Comparison of ENCODE assay signal across 12 mouse cellular contexts in genomic region chr13:44755434-44755833, GRCm38 (mm10). TPM values are rescaled to one million over a fixed set of nuclear protein-coding genes. Genes with fewer than 3 reads are reported as not detected.
DNase-seq lines count a peak whose midpoint lies in the region; ATAC-seq lines count a peak whose summit lies in the region.
"Had no signal": no experiment of that assay in that cellular context is flagged by ENCODE, and none has a peak within 500 bp of the region (broad histone marks: within the 10 kb centered on the region; RNA-seq: fewer than 3 reads in every experiment).

No protein-coding gene starts in this region.

- no peaks in the 10 kb centered on the region for H3K36me3 ChIP-seq in heart, embryonic 12.5 days
- H3K36me3 ChIP-seq in forebrain, embryonic 13.5 days (ENCODE audit: poor library complexity, severe bottlenecking), result no peaks in the 10 kb centered on the region
- no peaks in the 10 kb centered on the region for H3K36me3 ChIP-seq in midbrain, embryonic 11.5 days (ENCODE audit: control insufficient read depth, insufficient read depth, low read length)

- intact Hi-C loops in heart, postnatal 36 days (cut with DNase I), result loop anchor here (5.0 kb wide), 2 partner anchors 157 to 222 kb away; no protein-coding TSS in a partner anchor

- WGBS in heart, embryonic 12.5 days, result 36% methylated on average over 5 of the region's 5 CpGs
- WGBS in forebrain, embryonic 13.5 days, result 2% methylated on average over 5 of the region's 5 CpGs
- 3% methylated on average over 5 of the region's 5 CpGs for WGBS in midbrain, embryonic 11.5 days

- no peaks in the 10 kb centered on the region for H3K9me3 ChIP-seq in heart, embryonic 12.5 days (replicated peaks)
- H3K9me3 ChIP-seq in forebrain, embryonic 13.5 days (replicated peaks), result no peaks in the 10 kb centered on the region
- H3K9me3 ChIP-seq in midbrain, embryonic 11.5 days (ENCODE audit: control insufficient read depth, low read length), result no peaks in the 10 kb centered on the region

- 0 out of 2 replicates have a peak overlapping the region, but pooled peaks have one; percentile 41 for H3K9ac ChIP-seq in heart, embryonic 12.5 days
- no peak overlapping the region for H3K9ac ChIP-seq in forebrain, embryonic 13.5 days
- H3K9ac ChIP-seq in midbrain, embryonic 11.5 days (ENCODE audit: low read length), result no peak overlapping the region

- H3K27me3 ChIP-seq in heart, embryonic 12.5 days (replicated peaks), result no peaks in the 10 kb centered on the region
- no peaks in the 10 kb centered on the region for H3K27me3 ChIP-seq in forebrain, embryonic 13.5 days
- no peaks in the 10 kb centered on the region for H3K27me3 ChIP-seq in midbrain, embryonic 11.5 days (ENCODE audit: control insufficient read depth, insufficient read depth, low read length)

- H3K27ac ChIP-seq in heart, embryonic 12.5 days (ENCODE audit: poor library complexity, severe bottlenecking), result no peak overlapping the region
- H3K27ac ChIP-seq in forebrain, embryonic 13.5 days, result peak overlapping the region; percentile 31
- H3K27ac ChIP-seq in midbrain, embryonic 11.5 days (ENCODE audit: low read depth, low read length), result peak overlapping the region; percentile 52

- no peak overlapping the region for H3K4me3 ChIP-seq in heart, embryonic 12.5 days
- H3K4me3 ChIP-seq in forebrain, embryonic 13.5 days, result no peak overlapping the region
- H3K4me3 ChIP-seq in midbrain, embryonic 11.5 days (ENCODE audit: low read depth, low read length), result no peak overlapping the region

- no peak for DNase-seq in heart, postnatal 36 days
- DNase-seq in R1 (ENCODE audit: low read depth, low spot score), result peak; percentile 90
- DNase-seq in midbrain, embryonic 11.5 days (ENCODE audit: low spot score, missing footprints), result peak; percentile 92
- no peak for DNase-seq in cerebellum, postnatal 25 days
- DNase-seq in spleen, postnatal 14 days (ENCODE audit: low spot score in 2 of 2), result no peak
- no peak for DNase-seq in adrenal gland, postnatal 10 days
- DNase-seq: cerebellum, adult 9-10 months; right cerebral cortex, postnatal 25 days; thymus, adult 2 months had no signal

- ATAC-seq in heart, embryonic 12.5 days (ENCODE audit: insufficient number of reproducible peaks, low FRiP score), result no peak
- ATAC-seq in forebrain, embryonic 13.5 days, result no peak
- peak; percentile 79 for ATAC-seq in midbrain, embryonic 11.5 days (ENCODE audit: low FRiP score)
- ATAC-seq: lung, postnatal 0 days had no signal

- peaks cover 29% of the 10 kb centered on the region for H3K4me1 ChIP-seq in heart, embryonic 12.5 days (replicated peaks)
- H3K4me1 ChIP-seq in forebrain, embryonic 13.5 days, result peaks cover 52% of the 10 kb centered on the region
- peaks cover 44% of the 10 kb centered on the region for H3K4me1 ChIP-seq in midbrain, embryonic 11.5 days (ENCODE audit: control insufficient read depth, insufficient read depth, low read length)

- no peak overlapping the region for H3K4me2 ChIP-seq in heart, embryonic 12.5 days
- peak overlapping the region; percentile 27 for H3K4me2 ChIP-seq in forebrain, embryonic 13.5 days
- H3K4me2 ChIP-seq in midbrain, embryonic 11.5 days, result peak overlapping the region; percentile 12; the same call in 1 of the 2 replicates

RNA-seq across cellular contexts. Expression of gene Jarid2, which starts 26.2 kb away (rescaled TPM):
- 40.6 TPM in 2 replicates for polyA plus RNA-seq in heart, embryonic 12.5 days (2016; fragmentation: Nextera tagmentation; extraction: Ambion mirVana)
- 10 to 100 TPM; 24.5 to 32.7 TPM for total RNA-seq in heart, postnatal 36 days (2021)
- 36.7 and 39.9 TPM in 2 replicates for polyA plus RNA-seq in forebrain, embryonic 13.5 days (2015; fragmentation: Nextera tagmentation; extraction: Ambion mirVana)
- 37.4 and 42.5 TPM in 2 replicates for polyA plus RNA-seq in midbrain, embryonic 11.5 days (2014; fragmentation: Nextera tagmentation; extraction: Ambion mirVana)
- 10 to 100 TPM; 45.0 to 60.1 TPM for total RNA-seq in adrenal gland, postnatal 10 days (2021)

Comparison
In these comparisons a context has a peak if more than half of its experiments do, and no peak if none do; other contexts are left out.
1. DNase-seq: peak in R1 (single experiment) and midbrain, embryonic 11.5 days (single experiment); none in heart, postnatal 36 days (0 of 2), cerebellum, postnatal 25 days (0 of 2), spleen, postnatal 14 days (0 of 2) and adrenal gland, postnatal 10 days (single experiment).